Mouse (Mus musculus): ENCODE measurements around the gene Ccdc114. TPM values are rescaled to one million over a fixed set of nuclear protein-coding genes. Genes with fewer than 3 reads are reported as not detected.
"Not testable (repeated sequence)": the region's sequence is repeated elsewhere in the genome, so short reads cannot be mapped to it uniquely, and the experiment has no call there.

Ccdc114 gene
- polyA plus RNA-seq, 1 experiment from 2014 or later = 3.4 TPM

DNA sequence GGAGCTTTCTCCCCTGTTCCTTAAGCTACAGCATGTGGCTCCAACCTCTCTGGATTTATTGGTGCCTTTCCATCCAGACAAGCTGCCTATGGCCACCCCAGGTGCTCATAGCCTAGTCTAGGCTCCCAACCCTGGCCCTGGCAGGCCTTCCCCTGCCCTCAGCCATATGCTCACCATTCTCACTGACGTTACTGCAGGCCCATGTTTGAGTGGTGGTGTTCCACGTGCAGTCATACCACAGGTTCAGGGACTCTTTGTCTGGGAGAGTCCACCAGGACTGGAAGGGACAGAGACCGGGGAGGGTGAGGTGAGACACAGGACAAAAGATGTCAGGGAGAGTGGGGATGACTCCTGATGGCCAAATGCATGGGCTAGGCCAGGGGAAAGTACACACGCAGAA, 4.1 kb upstream of the Ccdc114 start:
- Histone ChIP-seq H3K9ac (peak overlapping the region; percentile 59; the same call in 1 of the 2 replicates), H3K9me3 (replicated peaks) (no peaks in the 10 kb centered on the region), H3K4me1 (replicated peaks) (peaks cover 62% of the 10 kb centered on the region), H3K27ac (peak overlapping the region; percentile 93; the same call in 1 of the 2 replicates), H3K36me3 (no peaks in the 10 kb centered on the region), H3K27me3 (no peaks in the 10 kb centered on the region), H3K4me3 (peak overlapping the region; percentile 52), H3K4me2 (peak overlapping the region; percentile 60)
- no peak for ATAC-seq (replicated peaks; ENCODE audit: insufficient number of reproducible peaks, insufficient read depth, low FRiP score, low read depth)
- WGBS = 64% methylated on average over 4 of the region's 4 CpGs

- Histone ChIP-seq H3K4me3 (peak overlapping the region; percentile 52), H3K27me3 (no peaks in the 10 kb centered on the region), H3K36me3 (no peaks in the 10 kb centered on the region), H3K27ac (peak overlapping the region; percentile 93), H3K4me1 (replicated peaks) (peaks cover 61% of the 10 kb centered on the region), H3K4me2 (peak overlapping the region; percentile 60), H3K9me3 (replicated peaks) (no peaks in the 10 kb centered on the region), H3K9ac (peak overlapping the region; percentile 59)
- 25% methylated on average over 9 of the region's 9 CpGs for WGBS
- ATAC-seq (replicated peaks; ENCODE audit: insufficient number of reproducible peaks, insufficient read depth, low FRiP score, low read depth) = no peak
Observed at GRCm38 (mm10) chr7:45920583-45921241, 3.2 kb upstream of the Ccdc114 start.

DNA sequence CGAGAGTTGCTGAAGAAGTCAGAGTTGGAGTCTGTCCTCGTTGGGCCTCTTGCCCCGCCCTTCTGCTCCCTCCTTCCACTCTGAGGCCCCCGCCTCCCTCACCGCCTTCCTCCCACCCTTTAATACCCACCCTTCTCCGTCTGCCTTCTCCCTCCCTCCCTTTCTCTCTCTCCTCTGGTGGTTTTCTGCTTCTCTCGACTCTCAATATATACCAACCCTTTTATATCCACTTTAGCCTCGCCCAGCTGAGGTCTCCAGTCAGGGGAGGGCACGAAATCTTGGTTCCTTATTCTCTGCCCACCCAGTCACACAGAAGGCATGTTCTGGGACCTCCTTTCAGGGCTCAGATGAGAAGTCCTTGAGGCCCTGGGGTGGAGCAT, 2.6 kb upstream of the Ccdc114 start, which contains the start of gene Emp3:
Emp3 (minus strand) TSS at position 163 of the 380 bp plus-strand sequence.
- Histone ChIP-seq H3K4me3 (peak within 1 kb of the TSS; percentile 52), H3K36me3 (no peaks in the 10 kb centered on the region), H3K9ac (peak within 1 kb of the TSS; percentile 59), H3K4me1 (replicated peaks) (peaks cover 56% of the 10 kb centered on the region), H3K9me3 (replicated peaks) (no peaks in the 10 kb centered on the region), H3K4me2 (peak within 1 kb of the TSS; percentile 60), H3K27me3 (no peaks in the 10 kb centered on the region), H3K27ac (peak within 1 kb of the TSS; percentile 93)
- ATAC-seq (replicated peaks; ENCODE audit: insufficient number of reproducible peaks, insufficient read depth, low FRiP score, low read depth) = no peak
- 33% methylated on average over 9 of the region's 9 CpGs for WGBS

DNA sequence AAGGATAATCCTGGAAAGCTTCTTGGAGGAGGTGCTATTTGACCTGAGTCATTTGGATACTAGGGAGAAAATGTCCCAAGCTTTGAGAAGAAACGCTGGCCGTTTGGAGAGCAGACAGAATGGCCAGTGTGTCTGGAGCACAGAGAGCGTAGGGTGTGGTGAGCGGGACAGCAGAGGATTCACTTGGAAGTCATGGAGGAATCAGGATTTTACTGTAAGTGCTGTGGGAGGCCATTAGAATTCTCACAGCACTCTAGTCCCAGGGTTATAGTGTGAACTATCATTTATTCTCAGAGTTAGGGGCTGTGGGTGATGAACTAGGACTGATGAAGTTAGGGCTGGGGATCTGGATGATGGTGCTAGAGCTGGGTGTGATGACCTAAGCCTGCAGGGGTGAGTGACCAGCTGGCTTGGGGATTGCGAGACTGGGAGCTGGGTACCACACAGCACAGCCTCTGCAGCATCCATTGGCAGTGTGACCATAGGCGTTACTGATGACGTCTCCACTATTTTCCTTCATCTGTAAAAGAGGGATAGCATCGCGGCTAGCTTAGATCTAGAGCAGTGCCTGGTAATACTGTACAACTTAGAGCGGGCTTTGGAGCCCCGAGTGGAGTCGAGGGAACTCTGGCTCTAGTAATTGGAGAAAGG, 1.8 kb upstream of the Ccdc114 start:
- H3K4me2 ChIP-seq = peak overlapping the region; percentile 74
- no peak overlapping the region for H3K4me3 ChIP-seq
- no peaks in the 10 kb centered on the region for H3K9me3 ChIP-seq (replicated peaks)
- ATAC-seq (replicated peaks; ENCODE audit: insufficient number of reproducible peaks, insufficient read depth, low FRiP score, low read depth) = no peak
- no peaks in the 10 kb centered on the region; the same call in 1 of the 2 replicates for H3K27me3 ChIP-seq
- H3K4me1 ChIP-seq (replicated peaks) = peaks cover 48% of the 10 kb centered on the region
- no peak overlapping the region for H3K9ac ChIP-seq
- H3K27ac ChIP-seq = peak overlapping the region; percentile 93
- H3K36me3 ChIP-seq = no peaks in the 10 kb centered on the region
- 81% methylated on average over 12 of the region's 12 CpGs for WGBS

DNA sequence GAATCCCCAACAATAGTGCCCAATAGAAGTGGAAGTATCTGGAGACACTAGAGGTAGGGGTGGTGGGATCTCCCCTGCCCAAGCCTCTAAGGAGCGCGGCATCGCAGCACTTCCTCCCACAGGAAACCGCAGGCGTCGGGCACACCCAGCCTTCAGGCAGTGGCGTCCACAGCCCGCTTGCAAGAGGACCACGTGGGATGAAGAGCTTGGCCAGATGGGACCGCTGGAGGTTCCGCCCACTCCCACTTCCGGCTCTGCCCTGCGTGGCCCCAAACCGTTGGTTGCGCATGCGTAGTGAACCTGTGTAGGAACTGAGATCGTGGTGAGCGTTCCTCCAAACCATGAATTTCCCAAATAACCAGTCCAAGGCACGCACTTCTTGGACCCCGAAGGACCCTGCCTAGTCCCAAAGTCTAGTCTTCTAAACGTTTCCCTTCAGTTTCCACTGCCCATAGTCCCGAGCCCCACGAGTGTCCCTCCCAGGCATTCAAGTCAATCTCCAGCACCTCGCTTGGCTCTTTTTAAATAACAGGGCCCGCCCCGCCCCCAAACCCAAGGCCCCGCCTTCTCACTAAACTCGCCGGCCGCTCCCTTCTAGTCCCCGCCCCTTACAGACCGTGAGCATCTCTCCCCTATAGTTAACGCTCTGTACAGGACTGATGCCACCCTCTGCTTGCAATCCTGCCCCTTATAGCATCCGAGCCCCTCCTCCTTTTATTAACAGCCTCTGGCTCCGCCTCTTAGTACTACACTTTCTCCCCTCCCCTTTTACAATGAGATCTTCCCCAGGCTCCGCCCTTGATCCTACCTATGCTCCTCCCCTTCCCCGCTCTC, 727 bp upstream of the Ccdc114 start:
- WGBS = under 1% methylated on average over 37 of the region's 37 CpGs
- H3K4me2 ChIP-seq = peak overlapping the region; percentile 74
- H3K4me1 ChIP-seq (replicated peaks) = peaks cover 38% of the 10 kb centered on the region

GRCm38 (mm10) chr7:45924429-45924816, 551 bp downstream of the Ccdc114 start:
- WGBS = 18% methylated on average over 14 of the region's 14 CpGs
- Histone ChIP-seq H3K4me3 (peak overlapping the region; percentile 50), H3K9ac (peak overlapping the region; percentile 36), H3K27me3 (peaks cover 13% of the 10 kb centered on the region; the same call in 1 of the 2 replicates), H3K4me2 (peak overlapping the region; percentile 74), H3K9me3 (replicated peaks) (no peaks in the 10 kb centered on the region), H3K27ac (peak overlapping the region; percentile 93), H3K4me1 (replicated peaks) (peaks cover 33% of the 10 kb centered on the region), H3K36me3 (no peaks in the 10 kb centered on the region)
- no peak for ATAC-seq (replicated peaks; ENCODE audit: insufficient number of reproducible peaks, insufficient read depth, low FRiP score, low read depth)

More for the DNA sequence above, 727 bp upstream of the Ccdc114 start:
- Histone ChIP-seq H3K4me3 (peak overlapping the region; percentile 50), H3K9me3 (replicated peaks) (no peaks in the 10 kb centered on the region), H3K27ac (peak overlapping the region; percentile 93), H3K27me3 (peaks cover 10% of the 10 kb centered on the region; the same call in 1 of the 2 replicates), H3K36me3 (no peaks in the 10 kb centered on the region), H3K9ac (peak overlapping the region; percentile 35; the same call in 1 of the 2 replicates)
- ATAC-seq (replicated peaks; ENCODE audit: insufficient number of reproducible peaks, insufficient read depth, low FRiP score, low read depth) = peak; percentile 87

DNA sequence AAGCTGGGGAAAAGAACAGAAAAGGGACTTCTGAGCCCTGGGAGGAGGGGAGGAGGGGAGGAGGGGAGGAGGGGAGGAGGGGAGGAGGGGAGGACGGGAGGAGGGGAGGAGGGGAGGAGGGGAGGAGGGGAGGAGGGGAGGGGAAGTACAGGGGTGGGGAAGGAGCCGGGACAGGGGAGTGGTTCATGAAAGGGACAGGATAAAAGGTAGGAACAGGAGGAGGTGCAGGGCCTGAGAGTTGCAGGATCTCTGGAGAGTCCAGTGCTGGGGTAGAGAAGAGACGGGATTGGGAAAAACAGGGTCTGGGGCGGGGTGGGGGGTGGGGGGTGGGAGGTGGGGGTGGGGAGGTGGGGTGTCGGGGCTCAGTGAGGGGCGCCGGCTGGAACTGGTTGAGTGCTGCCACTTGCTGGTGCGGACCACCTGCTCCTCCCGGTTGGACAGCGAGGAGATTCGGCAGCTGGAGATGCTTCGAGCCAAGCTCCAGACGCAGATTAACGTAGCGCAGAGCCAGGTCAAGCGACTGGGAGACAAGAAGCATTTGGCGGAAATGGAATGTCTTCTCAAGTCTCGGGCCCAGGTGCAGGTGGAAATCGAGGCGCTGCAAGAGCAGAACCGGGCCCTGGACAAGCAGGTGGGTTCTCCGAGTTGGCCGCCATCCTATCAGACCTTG, 4.9 kb downstream of the Ccdc114 start:
- no peak for ATAC-seq (replicated peaks; ENCODE audit: insufficient number of reproducible peaks, insufficient read depth, low FRiP score, low read depth)
- Histone ChIP-seq H3K36me3 (no peaks in the 10 kb centered on the region), H3K4me2 (no peak overlapping the region), H3K27me3 (peaks cover 13% of the 10 kb centered on the region; the same call in 1 of the 2 replicates), H3K4me3 (no peak overlapping the region), H3K9ac (no peak overlapping the region), H3K4me1 (replicated peaks) (peaks cover 8% of the 10 kb centered on the region), H3K27ac (no peak overlapping the region), H3K9me3 (replicated peaks) (no peaks in the 10 kb centered on the region)
- WGBS = 15% methylated on average over 17 of the region's 23 CpGs

DNA sequence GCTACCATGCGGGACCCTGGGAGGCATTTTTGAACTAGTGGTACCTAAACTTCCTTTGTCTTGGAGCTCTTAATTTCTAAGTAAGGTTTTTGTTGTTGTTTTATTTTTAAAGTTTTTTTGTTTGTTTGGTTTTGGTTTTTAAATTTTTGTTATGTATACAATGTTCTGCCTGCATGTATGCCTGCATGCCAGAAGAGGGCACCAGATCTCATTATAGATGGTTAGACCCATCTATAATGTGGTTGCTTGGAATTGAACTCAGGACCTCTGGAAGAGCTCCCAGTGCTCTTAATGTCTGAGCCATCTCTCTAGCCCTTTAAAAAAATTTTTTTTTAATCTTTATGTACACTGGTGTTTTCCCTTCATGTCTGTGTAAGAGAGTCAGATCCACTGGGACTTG, 5.8 kb downstream of the Ccdc114 start:
- no peaks in the 10 kb centered on the region for H3K36me3 ChIP-seq
- H3K4me1 ChIP-seq (replicated peaks) = no peaks in the 10 kb centered on the region
- no peak overlapping the region for H3K27ac ChIP-seq
- H3K4me2 ChIP-seq = no peak overlapping the region
- 75% methylated on average over 1 of the region's 1 CpGs for WGBS
- H3K9me3 ChIP-seq (replicated peaks) = no peaks in the 10 kb centered on the region
- ATAC-seq (replicated peaks; ENCODE audit: insufficient number of reproducible peaks, insufficient read depth, low FRiP score, low read depth) = no peak
- H3K9ac ChIP-seq = no peak overlapping the region
- H3K27me3 ChIP-seq = peaks cover 13% of the 10 kb centered on the region; the same call in 1 of the 2 replicates
- H3K4me3 ChIP-seq = no peak overlapping the region

- ATAC-seq (replicated peaks; ENCODE audit: insufficient number of reproducible peaks, insufficient read depth, low FRiP score, low read depth); H3K27me3 ChIP-seq: not testable (repeated sequence)
- 87% methylated on average over 12 of the region's 12 CpGs for WGBS
Observed at GRCm38 (mm10) chr7:45933766-45934165, 9.9 kb downstream of the Ccdc114 start.

DNA sequence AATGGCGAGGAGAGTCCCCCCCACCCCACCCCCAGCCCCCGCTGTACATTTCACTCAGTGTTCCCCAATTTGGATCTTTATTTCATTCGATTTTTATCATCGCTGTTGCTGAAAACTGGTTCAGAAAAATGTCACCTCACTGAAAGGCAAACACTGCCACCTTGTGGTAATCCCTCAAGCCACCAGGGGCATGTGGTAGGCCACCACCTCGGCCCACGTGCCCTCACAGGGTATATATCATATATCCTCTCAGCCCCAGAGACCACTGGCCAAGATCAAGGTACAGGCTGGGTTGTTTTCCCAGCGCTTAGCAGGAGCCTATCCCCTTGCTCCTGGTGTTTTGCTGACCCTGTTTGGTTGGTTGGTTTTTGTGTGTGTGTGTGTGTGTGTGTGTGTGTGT, 11.2 kb downstream of the Ccdc114 start:
- Histone ChIP-seq H3K27me3 (no peaks in the 10 kb centered on the region), H3K36me3 (no peaks in the 10 kb centered on the region), H3K9ac (no peak overlapping the region), H3K4me1 (replicated peaks) (no peaks in the 10 kb centered on the region), H3K27ac (no peak overlapping the region), H3K9me3 (replicated peaks) (no peaks in the 10 kb centered on the region), H3K4me3 (no peak overlapping the region), H3K4me2 (no peak overlapping the region)
- WGBS = 27% methylated on average over 7 of the region's 7 CpGs
- peak; percentile 53; the same call in 1 of the 2 replicates for ATAC-seq (replicated peaks; ENCODE audit: insufficient number of reproducible peaks, insufficient read depth, low FRiP score, low read depth)

More at GRCm38 (mm10) chr7:45933766-45934165, 9.9 kb downstream of the Ccdc114 start:
- not testable (repeated sequence) for H3K9me3 ChIP-seq (replicated peaks); H3K9ac ChIP-seq; H3K27ac ChIP-seq; H3K4me3 ChIP-seq; H3K4me2 ChIP-seq; H3K4me1 ChIP-seq (replicated peaks); H3K36me3 ChIP-seq

Measured in heart, embryonic 15.5 days (tissue).